Mouse (Mus musculus) kidney, postnatal 0 days (tissue): ENCODE data around the gene Cpb2. TPM values are rescaled to one million over a fixed set of nuclear protein-coding genes. Genes with fewer than 3 reads are reported as not detected.

Source experiments
- ATAC-seq: fragments of 200-750 bp; cut with Nextera tagmentation; replicated peaks from 2 replicates; pipeline ENCODE4 v1.8.0; 2017; ENCODE audit warnings: low read depth, moderate number of reproducible peaks, moderate TSS enrichment, moderate library complexity; ENCODE audit not compliant: low FRiP score
- DNase-seq: peaks from one replicate; pipeline ENCODE4 v3.0.0-alpha.2; 2016; ENCODE audit warnings: low spot score
- H3K27ac ChIP-seq: fragments of 300-500 bp; sonication (generic); 2 replicates; pipeline ENCODE4 v1.5.1; 2014; ENCODE audit warnings: mild to moderate bottlenecking
- H3K27me3 ChIP-seq: fragments of 300-500 bp; sonication (generic); 2 replicates; pipeline ENCODE4 v1.6.1; 2014; ENCODE audit warnings: low read length, mixed read lengths; ENCODE audit not compliant: insufficient read depth
- H3K36me3 ChIP-seq: fragments of 300-500 bp; sonication (generic); 2 replicates; pipeline ENCODE4 v1.6.1; 2014; ENCODE audit warnings: low read length, mixed read lengths; ENCODE audit not compliant: insufficient read depth
- H3K4me1 ChIP-seq: fragments of 300-500 bp; sonication (generic); replicated peaks from 2 replicates; pipeline ENCODE4 v1.6.1; 2014; ENCODE audit warnings: antibody characterized with exemption, low read length, mixed read lengths; ENCODE audit not compliant: insufficient read depth
- H3K4me2 ChIP-seq: fragments of 300-500 bp; sonication (generic); 2 replicates; pipeline ENCODE4 v1.6.1; 2014; ENCODE audit warnings: mild to moderate bottlenecking, low read length, moderate library complexity, mixed read lengths
- H3K4me3 ChIP-seq: fragments of 300-500 bp; sonication (generic); replicated peaks from 2 replicates; pipeline ENCODE4 v1.5.1; 2014; ENCODE audit warnings: low read depth, low read length
- H3K9ac ChIP-seq: fragments of 300-500 bp; sonication (generic); 2 replicates; pipeline ENCODE4 v1.6.1; 2014; ENCODE audit warnings: low read depth, low read length
- H3K9me3 ChIP-seq: fragments of 300-500 bp; sonication (generic); replicated peaks from 2 replicates; pipeline ENCODE4 v1.6.1; 2016; ENCODE audit warnings: low read length, inconsistent platforms, mixed read lengths
- CTCF ChIP-seq: IDR thresholded peaks from 2 replicates; pipeline ENCODE4 v1.5.1; 2016; ENCODE audit warnings: antibody characterized with exemption, low read depth, mild to moderate bottlenecking, moderate library complexity
- WGBS: fragments of 180-500 bp; shearing (Covaris S2); extraction: QIAGEN DNeasy Blood & Tissue Kit; methylation state at CpG from one replicate; pipeline ENCODE4 v1.1.7; 2014; 5-methylcytosine and 5-hydroxymethylcytosine counted together
- polyA plus RNA-seq: library from polyadenylated mRNA; unstranded; fragments of >200 nt; fragmentation: Nextera tagmentation; extraction: Ambion mirVana; gene quantifications from 2 replicates; pipeline ENCODE4 v1.2.1, GENCODE M21; 2015

Cpb2 gene
- polyA plus RNA-seq, 1 experiment from 2014 or later: 23.6 TPM

- TF ChIP-seq CTCF: no peak
- ATAC-seq: no peak
- no peak for DNase-seq
Observed at GRCm38 (mm10) chr14:75307855-75308254, 65.8 kb downstream of the Cpb2 start.

GRCm38 (mm10) chr14:75309336-75309992 lies 67.4 kb downstream of the Cpb2 start:
- Histone ChIP-seq H3K27ac (no peak overlapping the region), H3K36me3 (no peaks in the 10 kb centered on the region), H3K4me1 (no peaks in the 10 kb centered on the region), H3K27me3 (no peaks in the 10 kb centered on the region), H3K4me3 (no peak overlapping the region), H3K4me2 (no peak overlapping the region), H3K9ac (no peak overlapping the region), H3K9me3 (no peaks in the 10 kb centered on the region)
- 60% methylated on average over 5 of the region's 5 CpGs for WGBS
- ATAC-seq: no peak
- peak; percentile 63 for TF ChIP-seq CTCF
- peak; percentile 48 for DNase-seq

More at GRCm38 (mm10) chr14:75307855-75308254, 65.8 kb downstream of the Cpb2 start:
- H3K27ac ChIP-seq: no peak overlapping the region
- no peaks in the 10 kb centered on the region for H3K9me3 ChIP-seq
- H3K4me1 ChIP-seq: no peaks in the 10 kb centered on the region
- H3K4me3 ChIP-seq: no peak overlapping the region
- H3K27me3 ChIP-seq: no peaks in the 10 kb centered on the region
- H3K9ac ChIP-seq: no peak overlapping the region
- H3K4me2 ChIP-seq: no peak overlapping the region
- no peaks in the 10 kb centered on the region for H3K36me3 ChIP-seq

- 0 out of 2 replicates have a peak, but pooled peaks cover 3% of the 10 kb centered on the region for H3K36me3 ChIP-seq
- H3K27ac ChIP-seq: no peak overlapping the region
- no peak for DNase-seq
- no peaks in the 10 kb centered on the region for H3K4me1 ChIP-seq
- WGBS: 93% methylated on average over 2 of the region's 2 CpGs
- TF ChIP-seq CTCF: no peak
- H3K4me2 ChIP-seq: no peak overlapping the region
- no peak overlapping the region for H3K9ac ChIP-seq
- no peak for ATAC-seq
- no peaks in the 10 kb centered on the region for H3K27me3 ChIP-seq
- H3K9me3 ChIP-seq: no peaks in the 10 kb centered on the region
- H3K4me3 ChIP-seq: no peak overlapping the region
Observed at GRCm38 (mm10) chr14:75314484-75314883, 72.4 kb downstream of the Cpb2 start.

- no peaks in the 10 kb centered on the region for H3K27me3 ChIP-seq
- no peak for TF ChIP-seq CTCF
- H3K27ac ChIP-seq: no peak overlapping the region
- peaks cover 20% of the 10 kb centered on the region for H3K36me3 ChIP-seq
- H3K9ac ChIP-seq: no peak overlapping the region
- 90% methylated on average over 2 of the region's 2 CpGs for WGBS
- DNase-seq (no peak), ATAC-seq (no peak)
- no peak overlapping the region for H3K4me3 ChIP-seq
- H3K4me1 ChIP-seq: no peaks in the 10 kb centered on the region
- no peak overlapping the region for H3K4me2 ChIP-seq
- no peaks in the 10 kb centered on the region for H3K9me3 ChIP-seq
Observed at GRCm38 (mm10) chr14:75318736-75319135, 76.6 kb downstream of the Cpb2 start.

- H3K9ac ChIP-seq: no peak overlapping the region
- no peak overlapping the region for H3K4me2 ChIP-seq
- peaks cover 26% of the 10 kb centered on the region for H3K36me3 ChIP-seq
- no peak overlapping the region for H3K27ac ChIP-seq
- no peaks in the 10 kb centered on the region for H3K27me3 ChIP-seq
- DNase-seq (no peak), ATAC-seq (no peak)
- H3K4me3 ChIP-seq: no peak overlapping the region
- no peaks in the 10 kb centered on the region for H3K4me1 ChIP-seq
- WGBS: 93% methylated on average over 5 of the region's 5 CpGs
- no peaks in the 10 kb centered on the region for H3K9me3 ChIP-seq
- TF ChIP-seq CTCF: no peak
Observed at GRCm38 (mm10) chr14:75320269-75320668, 78.2 kb downstream of the Cpb2 start.

GRCm38 (mm10) chr14:75323354-75323753 lies 81.3 kb downstream of the Cpb2 start:
- Histone ChIP-seq H3K27me3 (no peaks in the 10 kb centered on the region), H3K36me3 (peaks cover 29% of the 10 kb centered on the region), H3K4me1 (no peaks in the 10 kb centered on the region), H3K4me2 (no peak overlapping the region), H3K9ac (no peak overlapping the region), H3K9me3 (no peaks in the 10 kb centered on the region), H3K4me3 (no peak overlapping the region), H3K27ac (no peak overlapping the region)
- no peak for ATAC-seq
- no peak for DNase-seq
- no peak for TF ChIP-seq CTCF
- 96% methylated on average over 32 of the region's 32 CpGs for WGBS

- TF ChIP-seq CTCF: no peak
- no peaks in the 10 kb centered on the region for H3K27me3 ChIP-seq
- no peaks in the 10 kb centered on the region for H3K9me3 ChIP-seq
- no peak overlapping the region for H3K27ac ChIP-seq
- H3K9ac ChIP-seq: no peak overlapping the region
- H3K4me3 ChIP-seq: no peak overlapping the region
- no peak overlapping the region for H3K4me2 ChIP-seq
- H3K4me1 ChIP-seq: no peaks in the 10 kb centered on the region
- H3K36me3 ChIP-seq: peaks cover 36% of the 10 kb centered on the region
- DNase-seq (no peak), ATAC-seq (no peak)
- 73% methylated on average over 8 of the region's 8 CpGs for WGBS
Observed at GRCm38 (mm10) chr14:75328062-75328461, 86.0 kb downstream of the Cpb2 start.
